Mouse (Mus musculus) gastrocnemius, adult 2 months (tissue): ENCODE data around the gene Notch1. TPM values are rescaled to one million over a fixed set of nuclear protein-coding genes. Genes with fewer than 3 reads are reported as not detected.

Source experiments
- DNase-seq: peaks from one replicate; pipeline ENCODE4 v3.0.0; 2022
- H3K27ac ChIP-seq: fragments of 200-600 bp; 2 replicates; pipeline ENCODE4 v1.8.1; 2022; ENCODE audit warnings: mild to moderate bottlenecking
- H3K4me3 ChIP-seq: fragments of 200-600 bp; 2 replicates; pipeline ENCODE4 v1.8.1; 2022; ENCODE audit warnings: mild to moderate bottlenecking, moderate library complexity
- CTCF ChIP-seq: fragments of 200-600 bp; IDR thresholded peaks from 2 replicates; pipeline ENCODE4 v1.8.1; 2022; ENCODE audit warnings: antibody characterized with exemption, mild to moderate bottlenecking, moderate library complexity
- intact Hi-C: fragments of 180-260 bp; cut with DNase I; formaldehyde crosslinking; loops from one replicate; pipeline ENCODE4 v1.15.1; 2025
- total RNA-seq, 2 experiments: library from RNA; stranded (reverse); gene quantifications; 2 replicates each; pipeline ENCODE4 v1.2.3; 2021

Gene Notch1
- total RNA-seq, 2 experiments from 2014 or later: 6.9 to 11.9 TPM

GRCm38 (mm10) chr2:26444946-26445665 is 71.4 kb downstream of the Notch1 start, which contains the start of gene Sec16a:
Gene Sec16a, minus strand, starts transcription at chr2:26445216.
- intact Hi-C loops: loop anchor here (5.0 kb wide), 2 partner anchors 38 to 457 kb away; partner anchors contain the start of genes Inpp5e and Surf6
- Histone ChIP-seq H3K4me3 (peak within 1 kb of the TSS; percentile 96), H3K27ac (peak within 1 kb of the TSS; percentile 99)
- peak; percentile 100 for DNase-seq
- peak; percentile 23; the same call in 1 of the 2 replicates for TF ChIP-seq CTCF

DNA sequence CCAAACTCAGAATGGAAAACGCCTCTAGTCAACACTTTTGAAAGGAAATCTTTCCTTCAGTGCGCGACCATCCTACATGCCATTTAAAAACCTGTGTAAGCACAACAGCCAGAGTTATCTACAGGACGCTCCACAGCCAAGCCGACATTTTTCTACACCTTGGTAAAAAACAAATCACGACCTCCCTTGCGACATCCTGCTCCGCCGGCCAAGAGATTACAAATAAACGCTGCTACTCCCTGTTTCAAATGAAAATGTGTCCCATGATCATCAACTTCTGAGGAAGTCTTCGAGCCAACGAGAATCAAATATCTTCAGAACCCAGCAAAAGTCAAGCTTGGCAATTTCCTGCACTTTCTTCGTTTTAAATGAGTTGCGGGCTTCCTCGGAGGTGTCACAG is 72.1 kb downstream of the Notch1 start:
- Histone ChIP-seq H3K4me3 (peak overlapping the region; percentile 96), H3K27ac (peak overlapping the region; percentile 99)
- intact Hi-C loops: loop anchor here (5.0 kb wide), 1 partner anchor 37 kb away; the partner anchor contains the start of gene Inpp5e
- TF ChIP-seq CTCF: no peak
- no peak for DNase-seq

DNA sequence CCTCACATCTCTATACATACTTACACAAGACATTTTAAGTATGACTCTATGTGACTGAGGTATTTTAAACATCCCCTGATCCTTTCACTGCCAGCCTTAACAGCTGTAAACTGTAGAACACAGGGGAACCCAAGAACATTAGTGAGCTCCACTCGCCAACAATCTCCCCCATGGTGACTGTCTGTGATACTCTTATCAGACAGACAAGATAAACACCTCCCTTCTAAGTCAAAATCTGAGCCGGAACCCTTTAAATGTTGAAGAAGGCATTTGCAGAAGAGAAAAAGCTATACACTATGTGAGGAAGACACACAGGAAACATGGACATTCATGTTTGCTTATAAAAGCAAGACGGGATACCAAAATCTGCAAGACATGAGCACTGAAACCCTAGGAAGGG is 72.6 kb downstream of the Notch1 start:
- intact Hi-C loops: loop anchor here (5.0 kb wide), 1 partner anchor 37 kb away; the partner anchor contains the start of gene Inpp5e
- DNase-seq: no peak
- Histone ChIP-seq H3K27ac (peak overlapping the region; percentile 99), H3K4me3 (peak overlapping the region; percentile 96)
- TF ChIP-seq CTCF: no peak

GRCm38 (mm10) chr2:26442843-26443242 is 73.6 kb downstream of the Notch1 start:
- H3K4me3 ChIP-seq: peak overlapping the region; percentile 96

GRCm38 (mm10) chr2:26441688-26442087 is 74.8 kb downstream of the Notch1 start:
- Histone ChIP-seq H3K4me3 (no peak overlapping the region), H3K27ac (peak overlapping the region; percentile 99)
- TF ChIP-seq CTCF: no peak
- intact Hi-C loops: loop anchor here (5.0 kb wide), 1 partner anchor 34 kb away; the partner anchor contains the start of gene Inpp5e
- DNase-seq: peak; percentile 83

More at GRCm38 (mm10) chr2:26442843-26443242, 73.6 kb downstream of the Notch1 start:
- peak overlapping the region; percentile 99 for H3K27ac ChIP-seq
- intact Hi-C loops: loop anchor here (5.0 kb wide), 1 partner anchor 36 kb away; the partner anchor contains the start of gene Inpp5e
- TF ChIP-seq CTCF: no peak
- no peak for DNase-seq

GRCm38 (mm10) chr2:26441261-26441660 is 75.2 kb downstream of the Notch1 start:
- intact Hi-C loops: loop anchor here (5.0 kb wide), 1 partner anchor 34 kb away; the partner anchor contains the start of gene Inpp5e
- H3K4me3 ChIP-seq: peak overlapping the region; percentile 38
- peak overlapping the region; percentile 99 for H3K27ac ChIP-seq
- TF ChIP-seq CTCF: no peak
- no peak for DNase-seq

DNA sequence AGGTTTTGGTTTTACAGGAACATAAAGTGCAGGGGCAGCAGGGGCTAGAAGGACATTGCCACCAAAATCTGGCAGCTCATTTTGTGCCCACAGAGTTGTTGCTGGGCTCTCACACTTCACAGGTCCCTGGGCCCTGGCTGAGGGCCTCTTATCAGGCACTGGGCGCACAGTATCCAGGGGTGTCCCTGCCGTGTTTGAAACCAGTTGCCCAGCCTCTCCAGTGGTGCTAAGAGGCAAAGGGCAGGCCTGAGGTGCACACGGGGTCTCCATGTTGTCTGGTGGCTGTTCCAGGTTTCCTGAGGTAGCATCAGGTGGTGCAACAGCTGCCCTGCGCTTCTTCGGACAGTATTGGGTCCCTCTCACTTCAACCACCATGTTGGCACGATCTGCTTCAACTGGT is 76.8 kb downstream of the Notch1 start:
- no peak for DNase-seq
- Histone ChIP-seq H3K4me3 (no peak overlapping the region), H3K27ac (peak overlapping the region; percentile 99; the same call in 1 of the 2 replicates)
- intact Hi-C loops: loop anchor here (5.0 kb wide), 1 partner anchor 32 kb away; the partner anchor contains the start of gene Inpp5e
- TF ChIP-seq CTCF: no peak

- intact Hi-C loops: no loop called here
- TF ChIP-seq CTCF: no peak
Observed at GRCm38 (mm10) chr2:26438373-26438772, 78.1 kb downstream of the Notch1 start.

DNA sequence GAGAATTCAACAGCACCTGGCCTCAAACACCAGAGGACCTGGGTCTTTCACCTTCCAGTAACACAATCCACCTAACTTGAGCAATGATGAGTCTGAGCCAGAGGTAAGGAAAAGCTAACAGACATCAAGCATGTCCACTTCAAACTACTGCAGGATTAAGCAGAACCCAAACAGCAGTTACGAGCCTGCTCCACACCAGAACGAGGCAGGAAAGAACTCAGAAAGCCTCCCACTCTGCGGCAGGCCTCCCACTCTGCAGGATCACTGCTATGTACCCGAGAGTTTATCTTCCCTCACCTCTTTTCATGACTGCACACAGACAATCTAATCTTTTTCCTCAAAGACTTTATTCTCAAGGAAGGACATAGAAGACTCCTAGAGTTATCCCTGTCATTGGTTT is 79.2 kb downstream of the Notch1 start:
- TF ChIP-seq CTCF: no peak
- intact Hi-C loops: no loop called here

More at GRCm38 (mm10) chr2:26438373-26438772, 78.1 kb downstream of the Notch1 start:
- H3K27ac ChIP-seq: no peak overlapping the region
- DNase-seq: no peak
- H3K4me3 ChIP-seq: no peak overlapping the region

DNA sequence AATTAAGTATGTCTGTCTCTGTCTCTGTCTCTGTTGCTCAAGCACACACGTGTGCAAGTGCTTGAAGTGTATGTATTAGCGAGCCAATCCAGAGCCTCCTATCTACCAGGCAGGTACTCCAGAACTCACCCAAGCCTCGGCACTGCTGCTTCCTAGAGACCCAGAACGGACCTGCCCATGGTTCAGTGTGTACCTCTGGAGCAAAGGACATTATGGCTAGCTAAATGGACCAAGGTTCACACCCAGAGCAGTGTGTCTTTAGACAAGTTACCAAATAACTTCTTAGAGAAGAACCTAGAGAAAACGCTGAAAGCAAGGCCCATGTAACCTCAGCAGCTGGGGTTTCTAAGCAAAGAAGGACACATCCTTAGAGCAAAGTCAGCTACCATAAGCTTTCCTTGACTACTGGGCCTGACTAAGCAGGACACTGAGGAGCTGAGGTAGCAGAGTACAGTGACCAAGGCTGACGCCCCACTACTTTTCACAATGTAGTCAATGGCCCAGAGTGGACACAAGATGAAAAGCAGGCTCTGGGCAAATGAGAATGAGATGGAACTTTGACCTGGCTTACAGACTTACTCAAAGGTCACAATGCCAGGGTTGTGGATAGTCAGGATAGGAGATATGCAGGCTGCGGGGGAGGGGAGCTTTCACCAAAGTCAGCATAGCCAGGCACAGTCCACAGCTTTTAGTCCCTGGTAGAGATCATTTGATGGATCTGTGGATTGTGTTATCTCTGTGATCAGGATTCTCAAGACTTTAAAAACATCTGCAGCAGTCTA is 81.5 kb downstream of the Notch1 start:
- DNase-seq: no peak
- H3K27ac ChIP-seq: peak overlapping the region; percentile 39; the same call in 1 of the 2 replicates
- no peak for TF ChIP-seq CTCF
- intact Hi-C loops: no loop called here
- no peak overlapping the region for H3K4me3 ChIP-seq

More for the DNA sequence above, 79.2 kb downstream of the Notch1 start:
- no peak for DNase-seq
- no peak overlapping the region; the same call in 1 of the 2 replicates for H3K4me3 ChIP-seq
- peak overlapping the region; percentile 61 for H3K27ac ChIP-seq

- no peak for TF ChIP-seq CTCF
- no peak overlapping the region for H3K4me3 ChIP-seq
- intact Hi-C loops: no loop called here
- no peak for DNase-seq
- no peak overlapping the region for H3K27ac ChIP-seq
Observed at GRCm38 (mm10) chr2:26429851-26430250, 86.6 kb downstream of the Notch1 start.

DNA sequence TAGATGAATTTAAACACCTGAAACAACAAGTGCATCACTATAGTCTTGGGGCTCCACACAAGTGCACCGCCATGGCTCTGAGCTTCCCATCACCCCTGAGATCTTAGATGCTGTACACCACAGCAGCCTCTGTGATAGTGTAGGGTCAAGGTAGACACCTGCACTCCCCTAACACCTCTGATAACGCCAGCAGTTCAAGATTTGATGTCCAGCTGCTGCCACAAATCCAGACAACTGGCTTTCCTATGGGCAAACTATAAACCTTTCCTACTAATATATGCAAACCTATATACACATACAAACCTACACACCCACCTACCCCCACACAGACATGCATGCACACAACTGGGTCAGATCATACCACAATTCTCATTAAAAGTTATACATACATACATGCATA is 91.9 kb downstream of the Notch1 start:
- intact Hi-C loops: no loop called here
- DNase-seq: no peak
- no peak for TF ChIP-seq CTCF
- Histone ChIP-seq H3K4me3 (no peak overlapping the region), H3K27ac (no peak overlapping the region)
